Mouse (Mus musculus) activated CD4-positive, CD25-positive, alpha-beta regulatory T cell, adult 4 months (primary cell): ENCODE measurements around the gene Tyw3. TPM values are rescaled to one million over a fixed set of nuclear protein-coding genes. Genes with fewer than 3 reads are reported as not detected.

Source experiments
- ATAC-seq: one replicate; pipeline ENCODE4 v1.8.0; 2017
- polyA plus RNA-seq, 2 experiments: library from polyadenylated mRNA; unstranded; fragments of 100-300 nt; shearing (Covaris generic); gene quantifications; one replicate each; pipeline ENCODE4 v1.2.1; 2017

The Tyw3 gene
- polyA plus RNA-seq, 2 experiments from 2014 or later = 4.7 to 9.8 TPM

DNA sequence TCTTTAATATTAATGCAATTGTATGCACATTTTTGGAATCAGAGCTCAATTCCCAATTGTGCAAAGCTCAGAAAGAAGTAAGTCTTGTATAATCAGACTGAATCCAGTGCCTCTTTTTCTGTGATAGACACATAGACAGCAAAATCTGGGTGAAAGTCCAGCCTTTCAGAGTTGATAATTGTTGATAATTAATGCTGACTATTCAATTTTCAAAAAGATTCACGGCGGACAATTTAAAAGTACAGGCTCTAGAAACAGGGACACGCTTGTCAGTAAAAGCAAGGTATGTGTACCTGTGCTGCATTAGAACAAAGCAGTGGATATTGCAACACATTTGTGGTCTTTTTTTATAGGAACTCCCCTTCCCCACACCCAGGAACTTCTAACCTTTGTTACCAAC, 34.7 kb downstream of the Tyw3 start:
- ATAC-seq = no peak

DNA sequence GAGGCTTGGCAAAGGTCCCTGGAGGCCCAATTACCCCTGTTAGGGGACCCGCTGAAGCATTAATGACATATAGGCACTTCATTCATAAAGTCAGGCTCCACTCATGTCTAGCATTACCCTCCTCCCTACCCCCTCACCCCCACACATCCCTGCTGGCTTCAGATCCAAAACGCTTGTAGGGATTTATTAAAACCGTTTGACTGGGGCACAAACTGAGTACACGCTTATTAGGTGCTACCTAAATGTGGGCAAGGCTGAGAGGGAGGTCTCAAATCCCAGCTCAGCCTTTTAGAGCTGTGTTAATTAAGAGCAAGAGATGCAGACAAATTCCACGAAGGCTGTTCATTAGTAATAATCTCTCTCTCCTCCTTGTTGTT, 45.9 kb downstream of the Tyw3 start:
- ATAC-seq = no peak

DNA sequence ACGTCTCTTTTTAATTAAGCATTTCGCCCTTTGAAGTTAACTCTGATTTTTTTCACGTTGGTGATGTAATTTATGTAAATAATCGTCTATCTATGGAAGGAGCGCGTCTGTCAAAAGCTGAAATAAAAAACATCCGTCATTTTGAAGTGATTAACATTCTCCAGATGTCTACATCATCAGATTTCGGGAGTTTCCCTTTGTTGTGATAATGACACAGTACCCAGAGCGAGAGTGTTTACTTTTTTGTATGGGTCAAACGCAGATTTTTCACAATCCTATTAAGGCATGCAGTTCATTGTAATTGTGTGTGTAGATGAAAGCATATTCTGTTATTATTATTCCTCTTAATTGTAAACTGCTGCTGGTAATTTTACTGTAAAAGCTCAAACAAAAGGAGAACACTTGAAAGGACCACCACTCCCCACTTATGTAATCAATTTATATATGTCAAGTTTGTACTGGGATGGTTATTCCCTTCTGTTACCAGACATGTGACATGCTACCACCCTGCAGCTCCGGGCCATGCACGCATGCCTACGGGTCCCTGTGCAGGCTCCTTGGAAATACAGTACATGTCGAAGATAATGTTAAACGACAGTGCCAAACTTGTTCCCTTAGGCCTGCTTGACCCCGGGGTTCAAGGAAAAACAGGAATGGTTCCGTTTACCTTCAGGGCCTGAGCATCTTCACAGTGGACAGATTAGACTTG, 46.4 kb downstream of the Tyw3 start:
- no peak for ATAC-seq

GRCm38 (mm10) chr3:154548868-154549301, 48.0 kb downstream of the Tyw3 start:
- no peak for ATAC-seq

DNA sequence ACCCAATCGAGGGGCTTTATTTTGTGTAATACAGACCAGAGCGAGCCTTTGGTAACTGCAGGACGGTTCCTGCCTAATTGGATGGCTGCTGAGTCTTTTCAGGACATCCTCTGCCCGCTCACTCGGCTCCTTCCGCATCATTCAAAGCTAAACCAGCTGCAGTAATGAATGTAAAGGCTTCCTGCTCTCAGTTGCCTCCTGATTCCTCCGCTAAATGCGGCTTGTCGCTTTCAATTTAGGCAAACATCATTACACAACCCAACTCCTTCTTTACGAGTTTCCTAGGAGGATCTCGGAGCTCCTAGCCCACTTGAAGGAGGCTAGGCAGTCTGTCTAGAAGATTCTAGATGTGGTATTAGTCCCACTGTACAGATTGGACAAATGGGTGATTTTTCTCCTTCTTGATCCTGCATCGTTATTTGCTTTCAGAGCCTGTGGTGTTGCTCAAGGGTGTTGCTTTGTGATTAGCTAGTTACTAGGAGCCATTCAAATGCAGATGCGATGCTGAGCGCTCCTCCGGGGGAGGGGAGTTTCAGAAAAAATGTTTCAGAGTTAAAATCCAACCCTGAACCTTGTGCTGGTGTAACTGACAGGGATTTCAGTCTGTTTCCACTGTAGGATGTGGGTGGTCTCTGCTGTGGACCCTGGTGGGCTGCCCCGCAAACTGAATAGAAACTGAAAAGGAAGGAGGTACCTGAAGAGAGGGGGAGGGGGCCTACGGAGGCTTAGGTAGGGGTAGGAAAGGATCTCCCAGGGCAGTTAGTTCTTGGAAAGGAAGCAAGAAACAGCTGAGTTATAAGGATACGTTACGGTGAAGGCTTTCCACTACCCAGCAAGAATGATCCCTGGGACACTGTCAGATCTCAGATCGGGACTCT, 49.1 kb downstream of the Tyw3 start:
- no peak for ATAC-seq

- no peak for ATAC-seq
Measured at GRCm38 (mm10) chr3:154546234-154546633, 50.7 kb downstream of the Tyw3 start.

GRCm38 (mm10) chr3:154540086-154540911, 56.6 kb downstream of the Tyw3 start:
- no peak for ATAC-seq

DNA sequence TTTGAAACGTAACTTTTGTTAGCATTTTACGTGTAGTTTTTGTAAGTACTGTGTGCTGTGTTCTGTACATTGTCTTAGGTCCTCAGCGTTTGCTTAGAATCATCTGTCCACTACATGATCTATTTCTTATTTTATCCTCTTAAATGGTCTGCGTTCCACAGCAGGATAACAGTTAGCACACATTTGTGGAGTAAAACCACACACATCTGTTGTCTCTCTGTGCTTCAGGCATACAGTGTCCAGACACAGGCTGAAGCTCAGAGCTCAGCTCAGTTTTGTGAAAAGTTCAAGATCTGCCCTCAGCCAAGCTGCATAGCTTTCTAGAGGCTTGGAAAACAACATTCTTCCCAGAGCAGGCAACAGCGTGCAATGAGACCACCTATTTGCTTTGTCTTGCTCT, 60.8 kb downstream of the Tyw3 start:
- no peak for ATAC-seq

DNA sequence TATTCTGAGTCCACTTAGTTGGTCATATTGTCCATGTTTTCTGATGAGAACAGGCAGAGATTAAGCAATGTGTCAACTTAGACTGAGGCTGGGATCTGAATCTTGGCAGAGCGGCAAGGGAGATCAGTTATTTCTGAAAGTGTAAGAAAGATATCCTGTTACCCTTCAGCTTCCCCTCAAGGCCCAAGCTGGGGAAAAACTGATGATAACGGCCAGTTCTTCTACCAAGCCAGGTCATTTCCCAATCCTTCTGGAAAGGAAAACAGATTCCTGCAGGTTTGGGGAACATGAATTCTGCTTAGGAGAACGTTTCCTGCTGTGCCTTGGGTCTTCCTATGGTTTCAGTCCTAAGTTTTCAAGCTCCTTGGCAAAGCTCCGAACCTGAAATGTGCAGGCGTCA, 63.7 kb downstream of the Tyw3 start:
- no peak for ATAC-seq

DNA sequence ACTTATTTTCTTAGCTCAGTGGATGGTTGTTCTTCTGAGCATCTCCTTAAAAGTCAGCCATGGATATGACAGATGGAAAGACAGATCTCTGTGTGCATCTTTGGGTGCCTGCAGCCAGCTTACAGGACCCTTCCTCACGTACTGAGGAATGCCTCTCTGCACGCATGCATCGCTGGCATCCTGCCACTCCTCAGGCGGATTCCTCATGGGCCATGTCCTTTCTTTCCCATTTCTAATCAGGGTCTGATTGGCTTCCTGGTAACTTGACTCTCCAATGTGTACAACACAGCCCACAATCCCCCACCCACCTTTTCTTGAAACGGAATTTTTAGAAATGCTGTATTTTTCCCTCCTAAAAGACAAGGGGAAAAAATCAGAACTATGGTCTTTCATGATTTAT, 67.9 kb downstream of the Tyw3 start:
- no peak for ATAC-seq

DNA sequence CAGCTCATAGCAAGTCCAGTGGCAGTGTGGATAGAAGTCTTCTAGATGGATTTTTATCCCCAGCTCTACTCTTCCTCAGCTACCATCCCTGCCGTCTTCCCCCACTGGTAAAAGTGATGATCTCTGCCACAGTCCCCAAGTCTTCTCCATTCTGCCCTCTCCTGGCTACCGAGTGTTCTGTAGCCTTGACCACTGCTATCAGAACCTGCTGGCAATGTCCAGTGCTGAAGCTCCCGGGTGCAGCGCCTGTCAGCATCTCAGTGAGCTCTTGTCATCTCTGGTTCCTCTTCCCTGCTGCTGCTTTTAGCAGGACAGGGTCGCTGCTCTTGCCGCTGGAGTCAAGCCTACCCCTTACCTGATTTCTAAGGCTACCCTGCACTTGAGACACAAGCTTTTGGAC, 70.3 kb downstream of the Tyw3 start:
- ATAC-seq = no peak

Other genes starting within 250 kb of the Tyw3 start
- gene Cryz, start 393 bp downstream of the Tyw3 start, polyA plus RNA-seq = 1 to 10 TPM; 1.3 to 3.1 TPM
- not detected for gene Erich3, start 66.8 kb upstream of the Tyw3 start, polyA plus RNA-seq